Mouse (Mus musculus) forebrain, embryonic 11.5 days (tissue): Measurements from ENCODE around the gene Nup35. TPM values are rescaled to one million over a fixed set of nuclear protein-coding genes. Genes with fewer than 3 reads are reported as not detected.

ENCODE experiments used
- ATAC-seq: fragments of 200-750 bp; cut with Nextera tagmentation; replicated peaks from 2 replicates; pipeline ENCODE4 v1.8.0; 2017; ENCODE audit warnings: moderate TSS enrichment; ENCODE audit not compliant: low FRiP score
- DNase-seq: peaks from one replicate; pipeline ENCODE4 v3.0.0-alpha.2; 2017; ENCODE audit warnings: low spot score
- H3K27ac ChIP-seq: fragments of 300-500 bp; sonication (generic); 2 replicates; pipeline ENCODE4 v1.5.1; 2014; ENCODE audit warnings: low read depth, low read length
- H3K27me3 ChIP-seq: fragments of 300-500 bp; sonication (generic); 2 replicates; pipeline ENCODE4 v1.6.1; 2014; ENCODE audit warnings: mild to moderate bottlenecking, low read length, mixed read lengths; ENCODE audit not compliant: control insufficient read depth, insufficient read depth
- H3K36me3 ChIP-seq: fragments of 300-500 bp; sonication (generic); 2 replicates; pipeline ENCODE4 v1.6.1; 2014; ENCODE audit warnings: mild to moderate bottlenecking, low read length, moderate library complexity, mixed read lengths; ENCODE audit not compliant: control insufficient read depth, insufficient read depth
- H3K4me1 ChIP-seq: fragments of 300-500 bp; sonication (generic); replicated peaks from 2 replicates; pipeline ENCODE4 v1.6.1; 2014; ENCODE audit warnings: low read length, mixed read lengths; ENCODE audit not compliant: control insufficient read depth, insufficient read depth
- H3K4me2 ChIP-seq: fragments of 300-500 bp; sonication (generic); 2 replicates; pipeline ENCODE4 v1.6.1; 2014; ENCODE audit warnings: low read depth, mild to moderate bottlenecking, low read length, moderate library complexity, mixed read lengths; ENCODE audit not compliant: severe bottlenecking
- H3K4me3 ChIP-seq: fragments of 300-500 bp; sonication (generic); 2 replicates; pipeline ENCODE4 v1.5.1; 2014; ENCODE audit warnings: low read depth, low read length
- H3K9ac ChIP-seq: fragments of 300-500 bp; sonication (generic); 2 replicates; pipeline ENCODE4 v1.6.1; 2014; ENCODE audit warnings: low read length
- H3K9me3 ChIP-seq: fragments of 300-500 bp; sonication (generic); 2 replicates; pipeline ENCODE4 v1.6.1; 2016; ENCODE audit warnings: low read length, mixed read lengths; ENCODE audit not compliant: control insufficient read depth
- WGBS: fragments of 180-500 bp; shearing (Covaris S2); extraction: QIAGEN DNeasy Blood & Tissue Kit; methylation state at CpG from one replicate; pipeline ENCODE4 v1.1.7; 2014; 5-methylcytosine and 5-hydroxymethylcytosine counted together
- polyA plus RNA-seq: library from polyadenylated mRNA; unstranded; fragments of >200 nt; fragmentation: Nextera tagmentation; extraction: Ambion mirVana; gene quantifications from 2 replicates; pipeline ENCODE4 v1.2.1, GENCODE M21; 2014

Nup35 gene
- polyA plus RNA-seq, 1 experiment from 2014 or later, result 66.4 TPM

GRCm38 (mm10) chr2:80594215-80594918 is 22.7 kb upstream of the Nup35 start:
- H3K4me3 ChIP-seq, result no peak overlapping the region
- H3K36me3 ChIP-seq, result no peaks in the 10 kb centered on the region
- H3K27me3 ChIP-seq, result no peaks in the 10 kb centered on the region
- DNase-seq, result no peak
- H3K4me2 ChIP-seq, result no peak overlapping the region
- 79% methylated on average over 4 of the region's 4 CpGs for WGBS
- no peak overlapping the region for H3K27ac ChIP-seq
- H3K9me3 ChIP-seq, result no peaks in the 10 kb centered on the region
- H3K9ac ChIP-seq, result no peak overlapping the region
- no peak for ATAC-seq
- H3K4me1 ChIP-seq, result no peaks in the 10 kb centered on the region

GRCm38 (mm10) chr2:80596960-80597359 is 20.1 kb upstream of the Nup35 start:
- DNase-seq (no peak), ATAC-seq (no peak)
- H3K36me3 ChIP-seq, result no peaks in the 10 kb centered on the region
- 81% methylated on average over 5 of the region's 5 CpGs for WGBS
- H3K4me1 ChIP-seq, result no peaks in the 10 kb centered on the region
- no peaks in the 10 kb centered on the region for H3K27me3 ChIP-seq
- H3K27ac ChIP-seq, result no peak overlapping the region
- no peaks in the 10 kb centered on the region for H3K9me3 ChIP-seq
- no peak overlapping the region for H3K4me2 ChIP-seq
- H3K4me3 ChIP-seq, result no peak overlapping the region
- H3K9ac ChIP-seq, result no peak overlapping the region

DNA sequence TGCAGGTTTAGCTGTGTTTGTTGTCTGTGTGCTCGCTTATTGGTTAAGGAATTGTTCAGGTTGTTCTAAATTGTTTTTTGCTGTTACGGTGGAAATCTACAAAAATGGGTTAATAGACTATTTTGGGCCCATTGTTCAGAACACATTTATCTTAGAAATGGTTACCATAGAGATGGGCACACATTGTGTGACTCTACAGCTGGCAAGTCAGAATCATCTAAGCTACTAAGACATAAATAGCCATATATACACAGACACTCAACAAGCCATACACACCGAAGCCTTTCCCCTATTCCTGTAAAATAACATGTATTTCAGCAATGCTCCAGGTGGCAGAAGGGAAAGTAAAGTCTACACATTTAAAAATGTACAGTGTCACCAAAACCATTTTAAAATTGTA is 17.2 kb upstream of the Nup35 start:
- no peaks in the 10 kb centered on the region for H3K36me3 ChIP-seq
- H3K9ac ChIP-seq, result no peak overlapping the region
- ATAC-seq (no peak), DNase-seq (no peak)
- no peak overlapping the region for H3K27ac ChIP-seq
- no peaks in the 10 kb centered on the region for H3K9me3 ChIP-seq
- no peak overlapping the region for H3K4me2 ChIP-seq
- no peak overlapping the region for H3K4me3 ChIP-seq
- 88% methylated on average over 3 of the region's 3 CpGs for WGBS
- no peaks in the 10 kb centered on the region for H3K27me3 ChIP-seq
- no peaks in the 10 kb centered on the region for H3K4me1 ChIP-seq

DNA sequence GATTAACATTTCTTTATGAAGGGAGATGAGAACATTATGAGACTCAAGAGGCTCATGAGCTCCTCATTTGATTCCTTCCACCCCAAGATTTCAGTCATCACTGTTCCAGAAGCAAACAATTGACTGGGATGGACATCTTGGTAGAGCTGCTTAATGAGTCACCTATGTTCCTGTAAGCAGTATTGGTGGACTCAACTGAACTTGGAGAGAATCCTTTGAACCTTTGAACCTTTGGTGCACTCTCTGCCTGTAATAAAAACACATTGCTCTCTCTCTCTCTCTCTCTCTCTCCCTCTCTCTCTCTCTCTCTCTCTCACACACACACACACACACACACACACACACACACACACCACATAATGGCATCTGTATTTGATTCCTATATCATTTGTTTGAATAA is 16.4 kb upstream of the Nup35 start:
- H3K4me2 ChIP-seq, result no peak overlapping the region
- no peak overlapping the region for H3K27ac ChIP-seq
- no peaks in the 10 kb centered on the region for H3K27me3 ChIP-seq
- no peaks in the 10 kb centered on the region for H3K36me3 ChIP-seq
- no peaks in the 10 kb centered on the region for H3K9me3 ChIP-seq
- DNase-seq, result no peak
- no peaks in the 10 kb centered on the region for H3K4me1 ChIP-seq
- ATAC-seq, result no peak
- no peak overlapping the region for H3K4me3 ChIP-seq
- no peak overlapping the region for H3K9ac ChIP-seq

GRCm38 (mm10) chr2:80602756-80603155 is 14.3 kb upstream of the Nup35 start:
- Histone ChIP-seq H3K4me2 (no peak overlapping the region), H3K27ac (no peak overlapping the region), H3K4me3 (no peak overlapping the region), H3K4me1 (no peaks in the 10 kb centered on the region), H3K36me3 (no peaks in the 10 kb centered on the region), H3K9me3 (no peaks in the 10 kb centered on the region), H3K9ac (no peak overlapping the region), H3K27me3 (no peaks in the 10 kb centered on the region)
- WGBS, result 94% methylated on average over 13 of the region's 13 CpGs
- no peak for DNase-seq
- ATAC-seq, result no peak

DNA sequence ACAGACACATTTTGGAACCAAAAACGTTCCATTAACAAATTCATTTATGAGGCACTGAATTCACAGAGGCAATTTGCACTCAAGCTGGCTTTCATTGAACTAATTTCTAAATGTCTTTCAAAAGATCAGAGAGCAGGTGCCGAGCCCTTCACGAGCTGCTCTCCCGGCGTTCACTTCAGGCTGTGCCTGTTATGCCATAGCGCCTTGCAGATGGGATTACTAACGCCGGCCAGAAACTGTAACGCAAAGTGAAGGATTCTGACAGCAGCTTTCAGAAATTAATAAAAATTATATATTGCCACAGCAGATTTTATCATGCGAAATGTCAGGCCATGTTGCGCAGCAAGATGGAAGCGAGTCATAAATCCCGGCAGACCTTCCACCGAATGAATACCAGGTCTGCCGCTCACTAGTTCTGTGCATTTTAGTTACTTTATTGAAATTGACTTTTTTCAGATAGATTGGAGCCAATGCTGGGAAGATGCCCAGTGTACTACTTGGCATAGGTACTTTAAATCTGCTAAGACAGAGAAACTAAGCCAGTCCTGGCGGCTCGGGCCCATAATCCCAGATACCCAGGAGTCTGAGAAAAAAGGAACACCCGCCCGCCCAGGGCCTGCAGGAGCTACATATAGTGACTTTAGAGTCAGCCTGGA is 13.1 kb upstream of the Nup35 start:
- H3K9me3 ChIP-seq, result no peaks in the 10 kb centered on the region
- no peak overlapping the region for H3K27ac ChIP-seq
- H3K4me1 ChIP-seq, result no peaks in the 10 kb centered on the region
- no peaks in the 10 kb centered on the region for H3K27me3 ChIP-seq
- H3K9ac ChIP-seq, result no peak overlapping the region
- H3K4me3 ChIP-seq, result no peak overlapping the region
- H3K4me2 ChIP-seq, result no peak overlapping the region
- WGBS, result 90% methylated on average over 19 of the region's 19 CpGs
- H3K36me3 ChIP-seq, result no peaks in the 10 kb centered on the region
- ATAC-seq (no peak), DNase-seq (no peak)

DNA sequence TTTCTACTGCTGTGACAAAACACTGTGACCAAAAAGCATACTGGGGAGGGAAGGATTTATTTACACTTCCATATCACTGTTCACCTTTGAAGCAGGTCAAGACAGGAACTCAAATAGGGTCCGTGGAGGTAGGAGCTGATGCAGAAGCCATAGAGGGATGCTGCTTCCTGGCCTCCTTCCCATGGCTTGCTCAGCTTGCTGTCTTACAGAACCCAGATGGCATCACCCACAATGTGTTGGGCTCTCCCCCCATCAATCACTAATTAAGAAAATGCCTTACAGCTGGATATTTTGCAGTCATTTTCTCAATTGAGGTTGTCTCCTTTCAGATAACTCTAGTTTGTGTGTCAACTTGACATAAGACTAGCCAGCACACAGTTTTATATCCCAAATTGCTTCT is 4.8 kb upstream of the Nup35 start:
- no peaks in the 10 kb centered on the region for H3K27me3 ChIP-seq
- no peak overlapping the region for H3K4me2 ChIP-seq
- no peak for ATAC-seq
- H3K9me3 ChIP-seq, result no peaks in the 10 kb centered on the region
- no peaks in the 10 kb centered on the region for H3K4me1 ChIP-seq
- 84% methylated on average over 1 of the region's 1 CpGs for WGBS
- no peak overlapping the region for H3K4me3 ChIP-seq
- no peaks in the 10 kb centered on the region for H3K36me3 ChIP-seq
- H3K9ac ChIP-seq, result no peak overlapping the region
- no peak overlapping the region for H3K27ac ChIP-seq
- DNase-seq, result no peak

- Histone ChIP-seq H3K27me3 (no peaks in the 10 kb centered on the region), H3K36me3 (no peaks in the 10 kb centered on the region), H3K4me1 (0 out of 2 replicates have a peak, but pooled peaks cover under 1% of the 10 kb centered on the region), H3K27ac (no peak overlapping the region), H3K9ac (no peak overlapping the region), H3K4me2 (no peak overlapping the region), H3K4me3 (no peak overlapping the region), H3K9me3 (no peaks in the 10 kb centered on the region)
- 89% methylated on average over 2 of the region's 2 CpGs for WGBS
- DNase-seq, result no peak
- ATAC-seq, result no peak
Observed at GRCm38 (mm10) chr2:80612796-80613195, 4.2 kb upstream of the Nup35 start.

- Histone ChIP-seq H3K4me1 (0 out of 2 replicates have a peak, but pooled peaks cover 2% of the 10 kb centered on the region), H3K27ac (no peak overlapping the region), H3K9me3 (no peaks in the 10 kb centered on the region), H3K4me3 (no peak overlapping the region), H3K27me3 (no peaks in the 10 kb centered on the region), H3K9ac (no peak overlapping the region), H3K4me2 (no peak overlapping the region), H3K36me3 (no peaks in the 10 kb centered on the region)
- ATAC-seq, result no peak
- WGBS, result 86% methylated on average over 3 of the region's 3 CpGs
- no peak for DNase-seq
Observed at GRCm38 (mm10) chr2:80618991-80619390, 2.0 kb downstream of the Nup35 start.
